Mouse (Mus musculus): ENCODE measurements around the gene Ccr7. TPM values are rescaled to one million over a fixed set of nuclear protein-coding genes. Genes with fewer than 3 reads are reported as not detected.

Ccr7 gene
- polyA plus RNA-seq, 1 experiment from 2014 or later, result not detected

- ATAC-seq (no peak), DNase-seq (ENCODE audit: low spot score) (no peak)
- no peak overlapping the region for H3K4me2 ChIP-seq (ENCODE audit: low read length)
- H3K4me3 ChIP-seq (ENCODE audit: low read depth, low read length), result no peak overlapping the region
- 90% methylated on average over 9 of the region's 9 CpGs for WGBS
- H3K4me1 ChIP-seq (ENCODE audit: control insufficient read depth, insufficient read depth, low read length), result no peaks in the 10 kb centered on the region
- H3K36me3 ChIP-seq (ENCODE audit: control insufficient read depth, insufficient read depth, low read length), result no peaks in the 10 kb centered on the region
- H3K27ac ChIP-seq (ENCODE audit: low read depth, low read length), result no peak overlapping the region
- H3K9me3 ChIP-seq (replicated peaks; ENCODE audit: control insufficient read depth, low read length), result no peaks in the 10 kb centered on the region
- H3K9ac ChIP-seq (ENCODE audit: low read length), result no peak overlapping the region
- no peaks in the 10 kb centered on the region for H3K27me3 ChIP-seq (replicated peaks; ENCODE audit: control insufficient read depth, insufficient read depth, low read length)
Measured at GRCm38 (mm10) chr11:99104609-99105410, 50.1 kb downstream of the Ccr7 start.

- no peaks in the 10 kb centered on the region for H3K27me3 ChIP-seq (replicated peaks; ENCODE audit: control insufficient read depth, insufficient read depth, low read length)
- ATAC-seq, result no peak
- H3K27ac ChIP-seq (ENCODE audit: low read depth, low read length), result no peak overlapping the region
- no peaks in the 10 kb centered on the region for H3K4me1 ChIP-seq (ENCODE audit: control insufficient read depth, insufficient read depth, low read length)
- no peak overlapping the region for H3K4me2 ChIP-seq (ENCODE audit: low read length)
- H3K4me3 ChIP-seq (ENCODE audit: low read depth, low read length), result no peak overlapping the region
- no peak overlapping the region for H3K9ac ChIP-seq (ENCODE audit: low read length)
- no peaks in the 10 kb centered on the region for H3K9me3 ChIP-seq (replicated peaks; ENCODE audit: control insufficient read depth, low read length)
- 87% methylated on average over 9 of the region's 9 CpGs for WGBS
- no peak for DNase-seq (ENCODE audit: low spot score)
- H3K36me3 ChIP-seq (ENCODE audit: control insufficient read depth, insufficient read depth, low read length), result no peaks in the 10 kb centered on the region
Measured at GRCm38 (mm10) chr11:99102575-99103270, 52.2 kb downstream of the Ccr7 start.

GRCm38 (mm10) chr11:99101693-99102092, 53.2 kb downstream of the Ccr7 start:
- no peak for DNase-seq (ENCODE audit: low spot score)
- Histone ChIP-seq H3K9ac (ENCODE audit: low read length) (no peak overlapping the region), H3K4me3 (ENCODE audit: low read depth, low read length) (no peak overlapping the region), H3K9me3 (replicated peaks; ENCODE audit: control insufficient read depth, low read length) (no peaks in the 10 kb centered on the region), H3K36me3 (ENCODE audit: control insufficient read depth, insufficient read depth, low read length) (no peaks in the 10 kb centered on the region), H3K4me1 (ENCODE audit: control insufficient read depth, insufficient read depth, low read length) (no peaks in the 10 kb centered on the region), H3K4me2 (ENCODE audit: low read length) (no peak overlapping the region), H3K27ac (ENCODE audit: low read depth, low read length) (no peak overlapping the region), H3K27me3 (replicated peaks; ENCODE audit: control insufficient read depth, insufficient read depth, low read length) (no peaks in the 10 kb centered on the region)
- WGBS, result 90% methylated on average over 8 of the region's 8 CpGs
- no peak for ATAC-seq

GRCm38 (mm10) chr11:99100215-99100614, 54.7 kb downstream of the Ccr7 start:
- Histone ChIP-seq H3K4me1 (ENCODE audit: control insufficient read depth, insufficient read depth, low read length) (no peaks in the 10 kb centered on the region), H3K4me2 (ENCODE audit: low read length) (no peak overlapping the region), H3K27ac (ENCODE audit: low read depth, low read length) (no peak overlapping the region), H3K9ac (ENCODE audit: low read length) (no peak overlapping the region), H3K27me3 (replicated peaks; ENCODE audit: control insufficient read depth, insufficient read depth, low read length) (no peaks in the 10 kb centered on the region), H3K9me3 (replicated peaks; ENCODE audit: control insufficient read depth, low read length) (no peaks in the 10 kb centered on the region), H3K4me3 (ENCODE audit: low read depth, low read length) (no peak overlapping the region), H3K36me3 (ENCODE audit: control insufficient read depth, insufficient read depth, low read length) (no peaks in the 10 kb centered on the region)
- WGBS, result 89% methylated on average over 5 of the region's 5 CpGs
- no peak for DNase-seq (ENCODE audit: low spot score)
- ATAC-seq, result no peak

- Histone ChIP-seq H3K9ac (ENCODE audit: low read length) (no peak overlapping the region), H3K9me3 (replicated peaks; ENCODE audit: control insufficient read depth, low read length) (no peaks in the 10 kb centered on the region; the same call in 1 of the 2 replicates), H3K27me3 (replicated peaks; ENCODE audit: control insufficient read depth, insufficient read depth, low read length) (no peaks in the 10 kb centered on the region), H3K4me2 (ENCODE audit: low read length) (no peak overlapping the region), H3K4me1 (ENCODE audit: control insufficient read depth, insufficient read depth, low read length) (no peaks in the 10 kb centered on the region), H3K36me3 (ENCODE audit: control insufficient read depth, insufficient read depth, low read length) (no peaks in the 10 kb centered on the region), H3K4me3 (ENCODE audit: low read depth, low read length) (no peak overlapping the region), H3K27ac (ENCODE audit: low read depth, low read length) (no peak overlapping the region)
- ATAC-seq, result no peak
- WGBS, result 83% methylated on average over 7 of the region's 7 CpGs
- DNase-seq (ENCODE audit: low spot score), result no peak
Measured at GRCm38 (mm10) chr11:99099516-99099915, 55.4 kb downstream of the Ccr7 start.

GRCm38 (mm10) chr11:99098924-99099323, 56.0 kb downstream of the Ccr7 start:
- 88% methylated on average over 9 of the region's 9 CpGs for whole genome bisulfite sequencing
- Histone ChIP-seq H3K4me3 (ENCODE audit: low read depth, low read length) (no peak overlapping the region), H3K27me3 (replicated peaks; ENCODE audit: control insufficient read depth, insufficient read depth, low read length) (no peaks in the 10 kb centered on the region), H3K27ac (ENCODE audit: low read depth, low read length) (no peak overlapping the region), H3K36me3 (ENCODE audit: control insufficient read depth, insufficient read depth, low read length) (no peaks in the 10 kb centered on the region), H3K9ac (ENCODE audit: low read length) (no peak overlapping the region), H3K4me2 (ENCODE audit: low read length) (no peak overlapping the region), H3K9me3 (replicated peaks; ENCODE audit: control insufficient read depth, low read length) (no peaks in the 10 kb centered on the region; the same call in 1 of the 2 replicates), H3K4me1 (ENCODE audit: control insufficient read depth, insufficient read depth, low read length) (no peaks in the 10 kb centered on the region)
- ATAC-seq (no peak), DNase-seq (ENCODE audit: low spot score) (no peak)

GRCm38 (mm10) chr11:99096996-99097774, 57.7 kb downstream of the Ccr7 start:
- H3K27me3 ChIP-seq (replicated peaks; ENCODE audit: control insufficient read depth, insufficient read depth, low read length), result no peaks in the 10 kb centered on the region
- DNase-seq (ENCODE audit: low spot score) (peak; percentile 6), ATAC-seq (no peak)
- no peak overlapping the region for H3K4me2 ChIP-seq (ENCODE audit: low read length)
- H3K9ac ChIP-seq (ENCODE audit: low read length), result no peak overlapping the region
- H3K4me1 ChIP-seq (ENCODE audit: control insufficient read depth, insufficient read depth, low read length), result no peaks in the 10 kb centered on the region
- no peak overlapping the region for H3K4me3 ChIP-seq (ENCODE audit: low read depth, low read length)
- no peaks in the 10 kb centered on the region for H3K36me3 ChIP-seq (ENCODE audit: control insufficient read depth, insufficient read depth, low read length)
- H3K27ac ChIP-seq (ENCODE audit: low read depth, low read length), result no peak overlapping the region
- H3K9me3 ChIP-seq (replicated peaks; ENCODE audit: control insufficient read depth, low read length), result no peaks in the 10 kb centered on the region; the same call in 1 of the 2 replicates
- WGBS, result 77% methylated on average over 8 of the region's 8 CpGs

GRCm38 (mm10) chr11:99096417-99096816, 58.5 kb downstream of the Ccr7 start:
- Histone ChIP-seq H3K4me1 (ENCODE audit: control insufficient read depth, insufficient read depth, low read length) (no peaks in the 10 kb centered on the region), H3K27me3 (replicated peaks; ENCODE audit: control insufficient read depth, insufficient read depth, low read length) (no peaks in the 10 kb centered on the region), H3K9ac (ENCODE audit: low read length) (no peak overlapping the region), H3K27ac (ENCODE audit: low read depth, low read length) (no peak overlapping the region), H3K4me3 (ENCODE audit: low read depth, low read length) (no peak overlapping the region), H3K36me3 (ENCODE audit: control insufficient read depth, insufficient read depth, low read length) (no peaks in the 10 kb centered on the region), H3K4me2 (ENCODE audit: low read length) (no peak overlapping the region), H3K9me3 (replicated peaks; ENCODE audit: control insufficient read depth, low read length) (no peaks in the 10 kb centered on the region; the same call in 1 of the 2 replicates)
- no peak for ATAC-seq
- no peak for DNase-seq (ENCODE audit: low spot score)
- 73% methylated on average over 4 of the region's 4 CpGs for WGBS

Data from forebrain, embryonic 14.5 days (tissue).